Mouse (Mus musculus): ENCODE measurements around the gene Lpxn. TPM values are rescaled to one million over a fixed set of nuclear protein-coding genes. Genes with fewer than 3 reads are reported as not detected.

Lpxn gene
- total RNA-seq, 1 experiment: 0.58 TPM

DNA sequence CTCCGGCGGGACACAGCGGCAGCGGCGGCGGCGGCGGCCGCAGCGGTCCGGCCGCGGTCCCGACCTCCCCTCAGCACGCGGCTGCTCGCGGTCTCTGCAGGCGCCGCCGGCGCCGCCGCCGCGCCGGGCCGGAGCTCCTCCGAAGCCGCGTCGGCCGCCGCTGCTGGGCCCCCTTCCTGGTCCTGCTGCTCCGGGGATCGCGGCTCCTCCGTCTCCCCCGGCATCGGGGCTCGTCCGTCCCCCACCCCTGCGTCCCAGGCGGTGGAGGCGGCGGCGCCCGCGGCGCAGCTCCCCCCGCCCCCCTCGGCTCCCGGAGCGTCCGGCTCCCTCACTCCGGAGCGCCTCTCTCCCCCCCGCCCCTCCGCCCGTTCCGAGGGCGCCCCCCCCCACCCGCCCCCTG lies 883 bp upstream of the Lpxn start:
- H3K9me3 ChIP-seq (ENCODE audit: control insufficient read depth, insufficient read depth, low read depth, low read length): no peaks in the 10 kb centered on the region
- H3K4me3 ChIP-seq (ENCODE audit: insufficient read depth in 1 of 2, low read depth in 1 of 2, low read length in 2 of 2, poor library complexity in 1 of 2, severe bottlenecking in 1 of 2): peak overlapping the region; percentile 78 to 94
- in situ Hi-C loops (cut with MboI; ENCODE audit: low sequenced_read_pairs in 2 of 2, unreplicated experiment in 2 of 2): loop anchor here in 1 of 2 experiments (25.0 kb wide), 1 partner anchor 783 kb away; no protein-coding TSS in a partner anchor
- peak overlapping the region; percentile 93 for H3K9ac ChIP-seq (ENCODE audit: insufficient read depth, low read depth, low read length, poor library complexity, severe bottlenecking)
- no peaks in the 10 kb centered on the region for H3K36me3 ChIP-seq (ENCODE audit: control insufficient read depth, insufficient read depth, low read length, poor library complexity, severe bottlenecking)
- peak overlapping the region; percentile 87 for H3K27ac ChIP-seq (ENCODE audit: insufficient read depth, low read depth, low read length, poor library complexity, severe bottlenecking)
- no peak for DNase-seq (ENCODE audit: low read depth, low spot score)
- no peak for TF ChIP-seq CHD2 (IDR thresholded peaks at IDR 0.05; ENCODE audit: low read depth, low read length)
- no peak for TF ChIP-seq ZC3H11A (IDR thresholded peaks at IDR 0.05; ENCODE audit: borderline replicate concordance, low read depth, low read length)
- H3K4me1 ChIP-seq (ENCODE audit: control insufficient read depth in 2 of 2, insufficient read depth in 2 of 2, low read length in 2 of 2, poor library complexity in 1 of 2): peaks cover 0 to 16% of the 10 kb centered on the region in 2 experiments; a peak in 1 of 4 replicates

DNA sequence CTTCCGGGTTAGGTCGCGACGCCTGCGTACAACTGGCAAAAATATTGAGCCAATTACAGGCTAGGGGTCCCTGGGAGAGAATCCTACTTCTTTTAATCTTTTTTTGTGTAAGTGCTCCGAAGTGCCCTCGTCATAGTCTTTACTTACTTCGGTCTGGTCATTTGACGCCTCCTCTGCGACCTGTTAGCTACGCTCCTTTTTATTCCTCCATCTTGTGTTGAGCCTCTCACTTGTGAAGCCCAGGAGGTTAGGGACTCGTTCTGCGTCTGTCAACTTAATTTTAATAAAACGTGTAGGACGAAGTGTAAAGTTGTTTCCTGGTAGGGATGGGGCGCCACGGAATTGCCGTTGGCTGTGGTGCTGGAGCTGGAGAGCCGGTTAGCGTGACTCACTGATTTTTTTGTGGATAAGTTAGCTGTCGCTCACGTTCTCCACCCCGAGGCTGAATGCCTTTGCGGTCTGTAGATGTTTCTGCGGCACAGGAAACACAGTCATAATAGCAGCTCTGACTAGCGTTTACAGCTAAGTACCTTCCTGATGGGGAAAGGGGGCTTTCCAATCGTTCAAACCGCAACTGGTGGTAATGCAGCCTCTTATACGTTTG lies 437 bp downstream of the Lpxn start:
- TF ChIP-seq CHD2 (IDR thresholded peaks at IDR 0.05; ENCODE audit: low read depth, low read length) (peak; percentile 82), HCFC1 (IDR thresholded peaks at IDR 0.05; ENCODE audit: borderline replicate concordance, insufficient read depth, low read length) (no peak), ZC3H11A (IDR thresholded peaks at IDR 0.05; ENCODE audit: borderline replicate concordance, low read depth, low read length) (no peak)
- H3K4me1 ChIP-seq (ENCODE audit: control insufficient read depth in 2 of 2, insufficient read depth in 2 of 2, low read length in 2 of 2, poor library complexity in 1 of 2): peaks cover 0 to 16% of the 10 kb centered on the region in 2 experiments; a peak in 1 of 4 replicates
- peak overlapping the region; percentile 70 for H3K27ac ChIP-seq (ENCODE audit: insufficient read depth, low read depth, low read length, poor library complexity, severe bottlenecking)
- no peaks in the 10 kb centered on the region for H3K36me3 ChIP-seq (ENCODE audit: control insufficient read depth, insufficient read depth, low read length, poor library complexity, severe bottlenecking)
- DNase-seq (ENCODE audit: low read depth, low spot score): no peak
- in situ Hi-C loops (cut with MboI; ENCODE audit: low sequenced_read_pairs in 2 of 2, unreplicated experiment in 2 of 2): loop anchor here in 1 of 2 experiments (25.0 kb wide), 1 partner anchor 784 kb away; no protein-coding TSS in a partner anchor
- peak overlapping the region; percentile 90 for H3K9ac ChIP-seq (ENCODE audit: insufficient read depth, low read depth, low read length, poor library complexity, severe bottlenecking)
- no peaks in the 10 kb centered on the region for H3K9me3 ChIP-seq (ENCODE audit: control insufficient read depth, insufficient read depth, low read depth, low read length)
- H3K4me3 ChIP-seq (ENCODE audit: insufficient read depth in 1 of 2, low read depth in 1 of 2, low read length in 2 of 2, poor library complexity in 1 of 2, severe bottlenecking in 1 of 2): peak overlapping the region; percentile 90 to 96

DNA sequence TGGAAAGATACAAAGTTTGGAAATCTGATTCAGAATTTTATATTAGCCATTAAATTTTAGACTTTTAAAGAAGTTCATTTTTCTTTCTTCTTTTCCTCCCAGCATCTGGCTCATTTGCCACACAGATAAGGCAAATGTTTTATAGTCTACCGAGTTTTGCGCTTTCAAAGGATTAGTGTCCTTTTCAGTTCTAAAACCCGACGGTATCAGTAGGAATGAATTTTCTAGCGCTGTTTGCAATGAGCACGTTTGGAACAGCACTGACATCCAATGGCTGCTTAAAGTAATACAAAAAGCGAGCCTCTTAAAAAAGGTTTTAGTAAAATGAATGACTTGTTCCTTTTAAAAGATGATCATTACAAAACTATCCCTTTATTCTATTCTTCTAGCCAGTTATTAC lies 1.1 kb downstream of the Lpxn start:
- H3K27ac ChIP-seq (ENCODE audit: insufficient read depth, low read depth, low read length, poor library complexity, severe bottlenecking): no peak overlapping the region

DNA sequence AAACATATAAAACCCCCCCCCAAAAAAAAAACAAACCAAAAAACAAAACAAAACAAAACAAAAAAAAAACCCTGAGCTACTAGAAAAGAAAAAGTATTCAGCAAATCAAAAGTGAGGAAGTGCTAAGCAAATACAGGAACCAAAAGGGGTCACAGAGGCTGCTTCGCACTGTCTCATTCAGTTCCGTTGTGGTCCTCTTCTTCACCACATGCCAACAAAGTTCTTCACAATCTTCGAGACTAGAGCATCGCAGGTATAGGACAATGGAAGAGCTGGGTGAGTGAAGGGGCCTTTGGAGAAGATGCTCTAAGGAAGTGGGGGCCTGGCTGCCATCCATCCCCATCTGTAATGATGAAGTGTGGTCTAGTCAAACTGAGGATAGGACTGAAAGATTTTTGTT lies 2.4 kb downstream of the Lpxn start:
- no peak overlapping the region for H3K4me3 ChIP-seq (ENCODE audit: insufficient read depth in 1 of 2, low read depth in 1 of 2, low read length in 2 of 2, poor library complexity in 1 of 2, severe bottlenecking in 1 of 2)
- no peaks in the 10 kb centered on the region for H3K9me3 ChIP-seq (ENCODE audit: control insufficient read depth, insufficient read depth, low read depth, low read length)
- in situ Hi-C loops (cut with MboI; ENCODE audit: low sequenced_read_pairs in 2 of 2, unreplicated experiment in 2 of 2): loop anchor here in 1 of 2 experiments (25.0 kb wide), 1 partner anchor 786 kb away; no protein-coding TSS in a partner anchor
- no peaks in the 10 kb centered on the region for H3K36me3 ChIP-seq (ENCODE audit: control insufficient read depth, insufficient read depth, low read length, poor library complexity, severe bottlenecking)
- TF ChIP-seq CHD2 (IDR thresholded peaks at IDR 0.05; ENCODE audit: low read depth, low read length) (no peak), HCFC1 (IDR thresholded peaks at IDR 0.05; ENCODE audit: borderline replicate concordance, insufficient read depth, low read length) (no peak), ZNF384 (IDR thresholded peaks at IDR 0.05; ENCODE audit: low read depth, low read length) (no peak), ZC3H11A (IDR thresholded peaks at IDR 0.05; ENCODE audit: borderline replicate concordance, low read depth, low read length) (no peak), MAFK (IDR thresholded peaks at IDR 0.05; ENCODE audit: insufficient read depth, low read depth, low read length) (no peak)
- H3K27ac ChIP-seq (ENCODE audit: insufficient read depth, low read depth, low read length, poor library complexity, severe bottlenecking): no peak overlapping the region
- no peak overlapping the region for H3K9ac ChIP-seq (ENCODE audit: insufficient read depth, low read depth, low read length, poor library complexity, severe bottlenecking)
- DNase-seq (ENCODE audit: low read depth, low spot score): no peak
- peaks cover 0 to 5% of the 10 kb centered on the region in 2 experiments; a peak in 1 of 4 replicates for H3K4me1 ChIP-seq (ENCODE audit: control insufficient read depth in 2 of 2, insufficient read depth in 2 of 2, low read length in 2 of 2, poor library complexity in 1 of 2)

More for the DNA sequence above, 1.1 kb downstream of the Lpxn start:
- Histone ChIP-seq H3K9me3 (ENCODE audit: control insufficient read depth, insufficient read depth, low read depth, low read length) (no peaks in the 10 kb centered on the region), H3K4me1 (ENCODE audit: control insufficient read depth in 2 of 2, insufficient read depth in 2 of 2, low read length in 2 of 2, poor library complexity in 1 of 2) (peaks cover 0 to 16% of the 10 kb centered on the region in 2 experiments; a peak in 1 of 4 replicates), H3K9ac (ENCODE audit: insufficient read depth, low read depth, low read length, poor library complexity, severe bottlenecking) (peak overlapping the region; percentile 48; the same call in 1 of the 2 replicates), H3K4me3 (ENCODE audit: insufficient read depth in 1 of 2, low read depth in 1 of 2, low read length in 2 of 2, poor library complexity in 1 of 2, severe bottlenecking in 1 of 2) (peak overlapping the region; percentile 90 to 96), H3K36me3 (ENCODE audit: control insufficient read depth, insufficient read depth, low read length, poor library complexity, severe bottlenecking) (no peaks in the 10 kb centered on the region)
- DNase-seq (ENCODE audit: low read depth, low spot score): no peak
- no peak for TF ChIP-seq ZNF384 (IDR thresholded peaks at IDR 0.05; ENCODE audit: low read depth, low read length)
- no peak for TF ChIP-seq ZC3H11A (IDR thresholded peaks at IDR 0.05; ENCODE audit: borderline replicate concordance, low read depth, low read length)
- TF ChIP-seq HCFC1 (IDR thresholded peaks at IDR 0.05; ENCODE audit: borderline replicate concordance, insufficient read depth, low read length): no peak
- TF ChIP-seq CHD2 (IDR thresholded peaks at IDR 0.05; ENCODE audit: low read depth, low read length): no peak
- TF ChIP-seq MAFK (IDR thresholded peaks at IDR 0.05; ENCODE audit: insufficient read depth, low read depth, low read length): no peak
- in situ Hi-C loops (cut with MboI; ENCODE audit: low sequenced_read_pairs in 2 of 2, unreplicated experiment in 2 of 2): loop anchor here in 1 of 2 experiments (25.0 kb wide), 1 partner anchor 785 kb away; no protein-coding TSS in a partner anchor

Data from ES-E14 (cell line).